Mouse (Mus musculus) left cerebral cortex, postnatal 4 days (tissue): ENCODE data around the gene Wt1. TPM values are rescaled to one million over a fixed set of nuclear protein-coding genes. Genes with fewer than 3 reads are reported as not detected.

ENCODE experiments used
- DNase-seq: peaks from one replicate; pipeline ENCODE4 v3.0.0-alpha.2; 2022
- intact Hi-C: fragments of 180-260 bp; cut with DNase I; formaldehyde crosslinking; loops from one replicate; pipeline ENCODE4 v1.15.1; 2025
- total RNA-seq, 2 experiments: library from RNA; stranded (reverse); gene quantifications; 2 replicates each; pipeline ENCODE4 v1.2.3; 2021

The Wt1 gene
- total RNA-seq, 2 experiments from 2014 or later, result 0.26 TPM; not detected in 1

- no peak for DNase-seq
- intact Hi-C loops, result loop anchor here (10.0 kb wide), 1 partner anchor 540 kb away; the partner anchor contains the start of gene Pax6
Measured at GRCm38 (mm10) chr2:105125205-105125604, 1.1 kb upstream of the Wt1 start.

GRCm38 (mm10) chr2:105125641-105126040, 688 bp upstream of the Wt1 start:
- intact Hi-C loops, result loop anchor here (10.0 kb wide), 1 partner anchor 539 kb away; the partner anchor contains the start of gene Pax6
- DNase-seq, result no peak

GRCm38 (mm10) chr2:105126691-105127530, 582 bp downstream of the Wt1 start:
- intact Hi-C loops, result loop anchor here (10.0 kb wide), 1 partner anchor 538 kb away; the partner anchor contains the start of gene Pax6
- no peak for DNase-seq

GRCm38 (mm10) chr2:105127531-105128480, 1.5 kb downstream of the Wt1 start:
- no peak for DNase-seq
- intact Hi-C loops, result loop anchor here (10.0 kb wide), 1 partner anchor 537 kb away; the partner anchor contains the start of gene Pax6

GRCm38 (mm10) chr2:105128564-105128963, 2.2 kb downstream of the Wt1 start:
- DNase-seq, result no peak

GRCm38 (mm10) chr2:105130351-105131060, 4.2 kb downstream of the Wt1 start:
- DNase-seq, result no peak
- intact Hi-C loops, result no loop called here

More at GRCm38 (mm10) chr2:105128564-105128963, 2.2 kb downstream of the Wt1 start:
- intact Hi-C loops, result loop anchor here (10.0 kb wide), 1 partner anchor 536 kb away; the partner anchor contains the start of gene Pax6

- intact Hi-C loops, result no loop called here
- DNase-seq, result no peak
Measured at GRCm38 (mm10) chr2:105131061-105131810, 4.9 kb downstream of the Wt1 start.

- intact Hi-C loops, result no loop called here
- DNase-seq, result no peak
Measured at GRCm38 (mm10) chr2:105131811-105132100, 5.4 kb downstream of the Wt1 start.

GRCm38 (mm10) chr2:105132300-105132699, 6.0 kb downstream of the Wt1 start:
- no peak for DNase-seq
- intact Hi-C loops, result no loop called here

- intact Hi-C loops, result no loop called here
- DNase-seq, result no peak
Measured at GRCm38 (mm10) chr2:105132933-105133795, 6.8 kb downstream of the Wt1 start.

GRCm38 (mm10) chr2:105134296-105134695, 8.0 kb downstream of the Wt1 start:
- DNase-seq, result no peak

GRCm38 (mm10) chr2:105139471-105139870, 13.1 kb downstream of the Wt1 start:
- intact Hi-C loops, result no loop called here
- no peak for DNase-seq

More at GRCm38 (mm10) chr2:105134296-105134695, 8.0 kb downstream of the Wt1 start:
- intact Hi-C loops, result no loop called here

GRCm38 (mm10) chr2:105141371-105141770, 15.0 kb downstream of the Wt1 start:
- intact Hi-C loops, result no loop called here

GRCm38 (mm10) chr2:105143731-105144130, 17.4 kb downstream of the Wt1 start:
- intact Hi-C loops, result no loop called here
- DNase-seq, result no peak

More at GRCm38 (mm10) chr2:105141371-105141770, 15.0 kb downstream of the Wt1 start:
- DNase-seq, result no peak

- intact Hi-C loops, result no loop called here
- no peak for DNase-seq
Measured at GRCm38 (mm10) chr2:105151544-105151943, 25.2 kb downstream of the Wt1 start.

GRCm38 (mm10) chr2:105153046-105153445, 26.7 kb downstream of the Wt1 start:
- no peak for DNase-seq
- intact Hi-C loops, result no loop called here

- intact Hi-C loops, result no loop called here
- no peak for DNase-seq
Measured at GRCm38 (mm10) chr2:105160949-105161348, 34.6 kb downstream of the Wt1 start.

- DNase-seq, result no peak
- intact Hi-C loops, result no loop called here
Measured at GRCm38 (mm10) chr2:105162763-105163162, 36.4 kb downstream of the Wt1 start.

GRCm38 (mm10) chr2:105168137-105168536, 41.8 kb downstream of the Wt1 start:
- intact Hi-C loops, result no loop called here

More at GRCm38 (mm10) chr2:105168137-105168536, 41.8 kb downstream of the Wt1 start:
- DNase-seq, result no peak
